Mouse (Mus musculus) testis, postnatal 14 days (tissue): ENCODE results near the gene Pard3.
A peak's percentile ranks its signal among the peaks of the same experiment; 100 is the strongest.

Source experiments
- DNase-seq: peaks from one replicate; pipeline ENCODE4 v3.0.0; 2021; ENCODE audit warnings: low spot score

Pard3 gene

GRCm38 (mm10) chr8:127500206-127500605, 436.5 kb downstream of the Pard3 start:
- DNase-seq: no peak

GRCm38 (mm10) chr8:127501756-127502155, 438.1 kb downstream of the Pard3 start:
- DNase-seq: no peak

- no peak for DNase-seq
These were observed 441.6 kb downstream of the Pard3 start for GRCm38 (mm10) chr8:127505286-127505685.

GRCm38 (mm10) chr8:127506336-127506735, 442.6 kb downstream of the Pard3 start:
- no peak for DNase-seq

- DNase-seq: no peak
These were observed 447.6 kb downstream of the Pard3 start for GRCm38 (mm10) chr8:127511341-127511740.

- DNase-seq: no peak
These were observed 448.4 kb downstream of the Pard3 start for GRCm38 (mm10) chr8:127512001-127512573.

- DNase-seq: no peak
These were observed 448.9 kb downstream of the Pard3 start for GRCm38 (mm10) chr8:127512580-127512979.

GRCm38 (mm10) chr8:127514810-127515735, 451.4 kb downstream of the Pard3 start:
- no peak for DNase-seq

- no peak for DNase-seq
These were observed 452.4 kb downstream of the Pard3 start for GRCm38 (mm10) chr8:127516043-127516442.

- no peak for DNase-seq
These were observed 462.0 kb downstream of the Pard3 start for GRCm38 (mm10) chr8:127525673-127526072.

GRCm38 (mm10) chr8:127528315-127528714, 464.6 kb downstream of the Pard3 start:
- no peak for DNase-seq

GRCm38 (mm10) chr8:127529746-127530145, 466.1 kb downstream of the Pard3 start:
- DNase-seq: no peak

GRCm38 (mm10) chr8:127531866-127532265, 468.2 kb downstream of the Pard3 start:
- DNase-seq: no peak

GRCm38 (mm10) chr8:127534789-127535188, 471.1 kb downstream of the Pard3 start:
- no peak for DNase-seq

GRCm38 (mm10) chr8:127535192-127535845, 471.6 kb downstream of the Pard3 start:
- no peak for DNase-seq

- no peak for DNase-seq
These were observed 472.1 kb downstream of the Pard3 start for GRCm38 (mm10) chr8:127535846-127536220.

- DNase-seq: no peak
These were observed 476.1 kb downstream of the Pard3 start for GRCm38 (mm10) chr8:127539803-127540202.

GRCm38 (mm10) chr8:127540273-127540672, 476.6 kb downstream of the Pard3 start:
- no peak for DNase-seq

GRCm38 (mm10) chr8:127542162-127542561, 478.5 kb downstream of the Pard3 start:
- no peak for DNase-seq

GRCm38 (mm10) chr8:127543676-127544075, 480.0 kb downstream of the Pard3 start:
- no peak for DNase-seq

GRCm38 (mm10) chr8:127546161-127546560, 482.5 kb downstream of the Pard3 start:
- peak; percentile 34 for DNase-seq

GRCm38 (mm10) chr8:127550928-127551327, 487.2 kb downstream of the Pard3 start:
- DNase-seq: no peak

GRCm38 (mm10) chr8:127552161-127552595, 488.5 kb downstream of the Pard3 start:
- DNase-seq: no peak
